Mouse (Mus musculus) midbrain, postnatal 0 days (tissue): ENCODE results near the gene BC024978. TPM values are rescaled to one million over a fixed set of nuclear protein-coding genes. Genes with fewer than 3 reads are reported as not detected.

Experiments
- ATAC-seq: fragments of 200-750 bp; cut with Nextera tagmentation; 2 replicates; pipeline ENCODE4 v1.8.0; 2017; ENCODE audit warnings: moderate number of reproducible peaks, mild to moderate bottlenecking, moderate TSS enrichment, moderate library complexity; ENCODE audit not compliant: low FRiP score
- DNase-seq: peaks from one replicate; pipeline ENCODE4 v3.0.0-alpha.2; 2015; ENCODE audit warnings: low spot score
- H3K27ac ChIP-seq: fragments of 300-500 bp; sonication (generic); 2 replicates; pipeline ENCODE4 v1.5.1; 2014; ENCODE audit warnings: low read depth, mild to moderate bottlenecking, low read length, mixed read lengths
- H3K27me3 ChIP-seq: fragments of 300-500 bp; sonication (generic); 2 replicates; pipeline ENCODE4 v1.6.1; 2014; ENCODE audit warnings: low read length, control low read depth, mixed read lengths; ENCODE audit not compliant: insufficient read depth
- H3K36me3 ChIP-seq: fragments of 300-500 bp; sonication (generic); 2 replicates; pipeline ENCODE4 v1.6.1; 2014; ENCODE audit warnings: low read length, control low read depth, mixed read lengths; ENCODE audit not compliant: insufficient read depth
- H3K4me1 ChIP-seq: fragments of 300-500 bp; sonication (generic); 2 replicates; pipeline ENCODE4 v1.6.1; 2014; ENCODE audit warnings: mild to moderate bottlenecking, control low read depth, antibody characterized with exemption, low read length, mixed read lengths; ENCODE audit not compliant: insufficient read depth
- H3K4me2 ChIP-seq: fragments of 300-500 bp; sonication (generic); 2 replicates; pipeline ENCODE4 v1.6.1; 2014; ENCODE audit warnings: low read depth, mild to moderate bottlenecking, low read length, mixed read lengths; ENCODE audit not compliant: poor library complexity, severe bottlenecking
- H3K4me3 ChIP-seq: fragments of 300-500 bp; sonication (generic); 2 replicates; pipeline ENCODE4 v1.5.1; 2014; ENCODE audit warnings: low read depth, mild to moderate bottlenecking, low read length, moderate library complexity
- H3K9ac ChIP-seq: fragments of 300-500 bp; sonication (generic); replicated peaks from 2 replicates; pipeline ENCODE4 v1.6.1; 2014; ENCODE audit warnings: mild to moderate bottlenecking, low read length, moderate library complexity, mixed read lengths; ENCODE audit not compliant: poor library complexity, severe bottlenecking
- H3K9me3 ChIP-seq: fragments of 300-500 bp; sonication (generic); 2 replicates; pipeline ENCODE4 v1.6.1; 2016; ENCODE audit warnings: low read length, control low read depth
- CTCF ChIP-seq: IDR thresholded peaks from 2 replicates; pipeline ENCODE4 v1.5.1; 2016; ENCODE audit warnings: antibody characterized with exemption, mild to moderate bottlenecking
- WGBS: fragments of 180-500 bp; shearing (Covaris S2); extraction: QIAGEN DNeasy Blood & Tissue Kit; methylation state at CpG from one replicate; pipeline ENCODE4 v1.1.7; 2014; 5-methylcytosine and 5-hydroxymethylcytosine counted together
- polyA plus RNA-seq: library from polyadenylated mRNA; unstranded; fragments of >200 nt; fragmentation: Nextera tagmentation; extraction: Ambion mirVana; gene quantifications from 2 replicates; pipeline ENCODE4 v1.2.1, GENCODE M21; 2015
- total RNA-seq: library from RNA; depleted of rRNA; stranded (reverse); fragments of >200 nt; gene quantifications from 2 replicates; pipeline ENCODE4 v1.2.3, GENCODE M21; 2014

The BC024978 gene
- total and polyA plus RNA-seq, 2 experiments from 2014 or later, result 2.8 to 8.7 TPM

- Histone ChIP-seq H3K9me3 (no peaks in the 10 kb centered on the region), H3K9ac (no peak overlapping the region), H3K27me3 (no peaks in the 10 kb centered on the region), H3K36me3 (peaks cover 6% of the 10 kb centered on the region; the same call in 1 of the 2 replicates), H3K27ac (no peak overlapping the region), H3K4me3 (no peak overlapping the region), H3K4me1 (peaks cover 33% of the 10 kb centered on the region), H3K4me2 (no peak overlapping the region)
- no peak for TF ChIP-seq CTCF
- no peak for ATAC-seq
- DNase-seq, result no peak
- WGBS, result 90% methylated on average over 1 of the region's 1 CpGs
These were observed 27.0 kb downstream of the BC024978 start for GRCm38 (mm10) chr7:27222538-27222937.

- DNase-seq, result no peak
- peaks cover 33% of the 10 kb centered on the region for H3K4me1 ChIP-seq
These were observed 29.4 kb downstream of the BC024978 start for GRCm38 (mm10) chr7:27224877-27225575.

GRCm38 (mm10) chr7:27227276-27227675 lies 31.7 kb downstream of the BC024978 start:
- ATAC-seq (no peak), DNase-seq (no peak)
- Histone ChIP-seq H3K36me3 (no peaks in the 10 kb centered on the region), H3K4me3 (peak overlapping the region; percentile 78), H3K9me3 (no peaks in the 10 kb centered on the region), H3K4me1 (peaks cover 33% of the 10 kb centered on the region), H3K27me3 (no peaks in the 10 kb centered on the region), H3K4me2 (peak overlapping the region; percentile 91), H3K27ac (peak overlapping the region; percentile 81; the same call in 1 of the 2 replicates), H3K9ac (peak overlapping the region; percentile 86)
- 26% methylated on average over 9 of the region's 9 CpGs for WGBS
- no peak for TF ChIP-seq CTCF

More at GRCm38 (mm10) chr7:27224877-27225575, 29.4 kb downstream of the BC024978 start:
- no peaks in the 10 kb centered on the region for H3K36me3 ChIP-seq
- no peak for ATAC-seq
- H3K4me2 ChIP-seq, result peak overlapping the region; percentile 91
- no peaks in the 10 kb centered on the region for H3K27me3 ChIP-seq
- peak overlapping the region; percentile 78 for H3K4me3 ChIP-seq
- no peak for TF ChIP-seq CTCF
- WGBS, result 73% methylated on average over 11 of the region's 11 CpGs
- H3K27ac ChIP-seq, result no peak overlapping the region
- no peaks in the 10 kb centered on the region for H3K9me3 ChIP-seq
- peak overlapping the region; percentile 86 for H3K9ac ChIP-seq

- peak overlapping the region; percentile 81 for H3K27ac ChIP-seq
- H3K4me1 ChIP-seq, result peaks cover 33% of the 10 kb centered on the region
- DNase-seq, result peak; percentile 6
- H3K9me3 ChIP-seq, result no peaks in the 10 kb centered on the region
- 1% methylated on average over 10 of the region's 10 CpGs for WGBS
- ATAC-seq, result no peak
- peak overlapping the region; percentile 78 for H3K4me3 ChIP-seq
- peak overlapping the region; percentile 86 for H3K9ac ChIP-seq
- H3K4me2 ChIP-seq, result peak overlapping the region; percentile 91
- H3K36me3 ChIP-seq, result no peaks in the 10 kb centered on the region
- H3K27me3 ChIP-seq, result no peaks in the 10 kb centered on the region
- TF ChIP-seq CTCF, result no peak
These were observed 32.1 kb downstream of the BC024978 start for GRCm38 (mm10) chr7:27227676-27228075.

- under 1% methylated on average over 48 of the region's 49 CpGs for WGBS
- Histone ChIP-seq H3K27ac (peak within 1 kb of the TSS; percentile 81), H3K4me3 (peak within 1 kb of the TSS; percentile 78), H3K9me3 (no peaks in the 10 kb centered on the region), H3K27me3 (no peaks in the 10 kb centered on the region), H3K4me2 (peak within 1 kb of the TSS; percentile 91), H3K36me3 (no peaks in the 10 kb centered on the region), H3K9ac (peak within 1 kb of the TSS; percentile 86), H3K4me1 (peaks cover 33% of the 10 kb centered on the region)
- ATAC-seq (peak; percentile 77), DNase-seq (peak; percentile 96)
- TF ChIP-seq CTCF, result peak; percentile 46
These were observed 32.8 kb downstream of the BC024978 start, which contains the start of gene Itpkc for GRCm38 (mm10) chr7:27228281-27228821. Gene Itpkc, minus strand, starts transcription at chr7:27228661.

GRCm38 (mm10) chr7:27228865-27229264 lies 33.3 kb downstream of the BC024978 start:
- ATAC-seq (no peak; the same call in 1 of the 2 replicates), DNase-seq (no peak)
- Histone ChIP-seq H3K4me2 (peak overlapping the region; percentile 91), H3K27ac (peak overlapping the region; percentile 81), H3K4me3 (peak overlapping the region; percentile 78), H3K4me1 (peaks cover 35% of the 10 kb centered on the region), H3K36me3 (no peaks in the 10 kb centered on the region), H3K9me3 (no peaks in the 10 kb centered on the region), H3K9ac (peak overlapping the region; percentile 86; the same call in 1 of the 2 replicates), H3K27me3 (no peaks in the 10 kb centered on the region)
- no peak for TF ChIP-seq CTCF
- 15% methylated on average over 6 of the region's 6 CpGs for WGBS
